Mouse (Mus musculus) testis, adult 2 months (tissue): ENCODE measurements around the gene Ccna1.

Experiments used
- CTCF ChIP-seq: fragments of 200-500 bp; IDR thresholded peaks from 2 replicates; pipeline ENCODE4 v1.5.1; 2012; ENCODE audit warnings: low read depth, mild to moderate bottlenecking, inconsistent platforms, low read length, moderate library complexity; ENCODE audit not compliant: control insufficient read depth, insufficient read depth, insufficient replicate concordance
- POLR2A ChIP-seq: fragments of 200-500 bp; IDR thresholded peaks from 2 replicates; pipeline ENCODE4 v1.6.1; 2012; ENCODE audit warnings: low read depth, mild to moderate bottlenecking, inconsistent platforms, low read length, moderate library complexity; ENCODE audit not compliant: control insufficient read depth

- TF ChIP-seq POLR2A (no peak), CTCF (no peak)
These were observed 42.8 kb downstream of the Ccna1 start for GRCm38 (mm10) chr3:55012536-55012935.
